8 mouse cellular contexts compared by ENCODE assay signal in the genomic region with DNA sequence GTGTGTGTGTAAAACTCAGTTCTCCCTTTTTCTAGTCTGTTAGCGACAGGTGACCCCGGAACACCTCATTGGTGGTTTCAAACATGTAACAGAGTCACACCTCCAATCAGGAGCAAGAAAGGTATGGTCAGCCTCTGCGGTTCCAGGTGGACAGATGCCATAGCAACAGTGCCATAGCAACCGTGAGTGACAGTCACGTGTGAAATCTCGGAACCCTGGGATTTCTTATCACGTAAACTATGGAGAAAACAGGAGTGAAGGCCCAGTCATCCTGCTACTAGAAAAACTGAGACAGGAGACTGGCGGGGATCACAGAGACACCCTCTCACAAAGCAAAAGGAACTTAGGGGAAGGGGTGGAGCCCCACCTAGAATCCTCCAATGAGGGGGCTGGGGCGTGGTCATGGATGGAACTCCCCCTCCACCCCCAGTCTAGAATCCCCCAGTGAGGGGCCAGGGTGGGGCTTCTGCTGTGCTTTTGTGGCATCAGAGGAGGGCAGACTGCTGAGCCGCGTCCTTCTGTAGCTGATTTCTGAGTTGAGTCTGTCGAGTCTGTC. TPM values are rescaled to one million over a fixed set of nuclear protein-coding genes. Genes with fewer than 3 reads are reported as not detected.
A peak's percentile ranks its signal among the peaks of the same experiment; 100 is the strongest.
DNase-seq lines count a peak whose midpoint lies in the region; ATAC-seq and TF ChIP-seq lines count a peak whose summit lies in the region.

No protein-coding gene starts in this region.

- no peak for TF ChIP-seq CTCF in E14TG2a.4 (conservative IDR thresholded peaks at IDR 0.05; ENCODE audit: low read length)

- peak overlapping the region; percentile 43 for H3K4me2 ChIP-seq in hindbrain, embryonic 14.5 days (replicated peaks)
- peak overlapping the region; percentile 18 for H3K4me2 ChIP-seq in myocyte (ENCODE audit: low read depth)

- ATAC-seq in hindbrain, embryonic 14.5 days (ENCODE audit: low FRiP score), result peak; percentile 78
- no peak for ATAC-seq in monocyte, adult 5-6 weeks (replicated peaks; ENCODE audit: insufficient number of reproducible peaks, low FRiP score, low TSS enrichment, poor library complexity, severe bottlenecking)

- H3K36me3 ChIP-seq in E14TG2a.4 (ENCODE audit: insufficient read depth, low read length) (no peaks in the 10 kb centered on the region), myocyte (ENCODE audit: control insufficient read depth, insufficient read depth) (no peaks in the 10 kb centered on the region)
- no peaks in the 10 kb centered on the region for H3K36me3 ChIP-seq in hindbrain, embryonic 14.5 days (replicated peaks; ENCODE audit: control insufficient read depth, insufficient read depth)
- H3K36me3 ChIP-seq in limb, embryonic 10.5 days, result no peaks in the 10 kb centered on the region

- H3K4me3 ChIP-seq in E14TG2a.4 (replicated peaks; ENCODE audit: low read length), result peak overlapping the region; percentile 46
- H3K4me3 ChIP-seq in hindbrain, embryonic 14.5 days (replicated peaks; ENCODE audit: low read length), result peak overlapping the region; percentile 15
- peak overlapping the region; percentile 44 for H3K4me3 ChIP-seq in limb, embryonic 10.5 days
- no peak overlapping the region for H3K4me3 ChIP-seq in myocyte

- 4% methylated on average over 12 of the region's 12 CpGs for WGBS in hindbrain, embryonic 14.5 days
- 2% methylated on average over 12 of the region's 12 CpGs for WGBS in limb, embryonic 10.5 days

- peaks cover 3% of the 10 kb centered on the region; the same call in 1 of the 2 replicates for H3K9me3 ChIP-seq in E14TG2a.4 (ENCODE audit: low read length)
- no peaks in the 10 kb centered on the region for H3K9me3 ChIP-seq in hindbrain, embryonic 14.5 days (ENCODE audit: control insufficient read depth, low read length)
- H3K9me3 ChIP-seq in limb, embryonic 10.5 days (replicated peaks), result 0 out of 2 replicates have a peak, but pooled peaks cover 2% of the 10 kb centered on the region

- H3K4me1 ChIP-seq in E14TG2a.4 (replicated peaks; ENCODE audit: low read depth, low read length), result peaks cover 40% of the 10 kb centered on the region
- H3K4me1 ChIP-seq in hindbrain, embryonic 14.5 days (replicated peaks; ENCODE audit: control insufficient read depth, insufficient read depth, low read length), result peaks cover 10% of the 10 kb centered on the region
- peaks cover 30% of the 10 kb centered on the region for H3K4me1 ChIP-seq in limb, embryonic 10.5 days

- H3K27me3 ChIP-seq in E14TG2a.4 (ENCODE audit: insufficient read depth, low read length) (peaks cover 37% of the 10 kb centered on the region), myocyte (ENCODE audit: control insufficient read depth, insufficient read depth, insufficient read length) (no peaks in the 10 kb centered on the region)
- H3K27me3 ChIP-seq in hindbrain, embryonic 14.5 days (ENCODE audit: control insufficient read depth, insufficient read depth, low read length), result no peaks in the 10 kb centered on the region
- peaks cover 29% of the 10 kb centered on the region for H3K27me3 ChIP-seq in limb, embryonic 10.5 days (ENCODE audit: low read depth, poor library complexity, severe bottlenecking)

- H3K9ac ChIP-seq in hindbrain, embryonic 14.5 days, result peak overlapping the region; percentile 49

- H3ac ChIP-seq in myocyte (ENCODE audit: control insufficient read depth, insufficient read length), result no peak overlapping the region

- no peak for TF ChIP-seq POLR2A in myocyte (IDR thresholded peaks at IDR 0.05; ENCODE audit: insufficient read length, low read depth)

- peak; percentile 97 for DNase-seq in A20 (ENCODE audit: low read depth, low spot score)
- DNase-seq in cerebellum, postnatal 36 days, result peak; percentile 67 to 69
- DNase-seq in hindbrain, embryonic 14.5 days (ENCODE audit: low spot score), result peak; percentile 55
- peak; percentile 71 for DNase-seq in limb, embryonic 10.5 days (ENCODE audit: low spot score)
- DNase-seq in thymus, postnatal 10 days (ENCODE audit: low spot score in 2 of 2), result peak; percentile 76 to 81

- H3K79me2 ChIP-seq in myocyte (ENCODE audit: control insufficient read depth, insufficient read depth), result no peaks in the 10 kb centered on the region

- 0 out of 2 replicates have a peak overlapping the region, but pooled peaks have one; percentile 43 for H3K27ac ChIP-seq in hindbrain, embryonic 14.5 days
- H3K27ac ChIP-seq in limb, embryonic 10.5 days, result peak overlapping the region; percentile 63

TF ChIP-seq in myocyte, 11 proteins besides CTCF, POLR2A, EP300 and RAD21:
- TF ChIP-seq TCF3 (IDR thresholded peaks at IDR 0.05; ENCODE audit: insufficient read length, low read depth) (no peak), SRF (IDR thresholded peaks at IDR 0.05; ENCODE audit: control insufficient read depth, insufficient read length, low read depth) (no peak)

RNA-seq across cellular contexts. Expression of a gene that starts 15.2 kb away (rescaled TPM):
- 3.6 and 4.1 TPM in 2 replicates for polyA plus RNA-seq in hindbrain, embryonic 14.5 days (2014; fragmentation: Nextera tagmentation; extraction: Ambion mirVana)
- polyA plus RNA-seq in limb, embryonic 10.5 days (2016; fragmentation: Nextera tagmentation; extraction: Ambion mirVana), result 0.31 and 0.48 TPM in 2 replicates
- polyA plus RNA-seq in myocyte (2012; fragmentation: generic; extraction: Trizol), result 0.05 TPM
- total RNA-seq in monocyte, adult 5-6 weeks (2017), result not detected in 3 replicates

RNA-seq across cellular contexts. Expression of a gene that starts 16.0 kb away (rescaled TPM):
- 12.3 and 13.3 TPM in 2 replicates for polyA plus RNA-seq in hindbrain, embryonic 14.5 days (2014; fragmentation: Nextera tagmentation; extraction: Ambion mirVana)
- 7.2 and 7.5 TPM in 2 replicates for polyA plus RNA-seq in limb, embryonic 10.5 days (2016; fragmentation: Nextera tagmentation; extraction: Ambion mirVana)
- 29.6 TPM for polyA plus RNA-seq in myocyte (2012; fragmentation: generic; extraction: Trizol)
- total RNA-seq in monocyte, adult 5-6 weeks (2017), result 4.1 to 5.3 TPM (median 5.2 TPM) in 3 replicates

RNA-seq across cellular contexts. Expression of a gene that starts 23.3 kb away (rescaled TPM):
- polyA plus RNA-seq in hindbrain, embryonic 14.5 days (2014; fragmentation: Nextera tagmentation; extraction: Ambion mirVana), result 0.84 and 0.90 TPM in 2 replicates
- polyA plus RNA-seq in limb, embryonic 10.5 days (2016; fragmentation: Nextera tagmentation; extraction: Ambion mirVana), result 0.39 and 0.48 TPM in 2 replicates
- polyA plus RNA-seq in myocyte (2012; fragmentation: generic; extraction: Trizol), result 57.8 TPM
- total RNA-seq in monocyte, adult 5-6 weeks (2017), result 0.10 to 0.43 TPM in 2 of 3 replicates, not detected in the other

RNA-seq across cellular contexts. Expression of a gene that starts 27.9 kb away (rescaled TPM):
- polyA plus RNA-seq in hindbrain, embryonic 14.5 days (2014; fragmentation: Nextera tagmentation; extraction: Ambion mirVana), result 152 and 161 TPM in 2 replicates
- polyA plus RNA-seq in limb, embryonic 10.5 days (2016; fragmentation: Nextera tagmentation; extraction: Ambion mirVana), result 453 and 469 TPM in 2 replicates
- polyA plus RNA-seq in myocyte (2012; fragmentation: generic; extraction: Trizol), result 190 TPM
- total RNA-seq in monocyte, adult 5-6 weeks (2017), result 11.4 to 34.6 TPM (median 18.6 TPM) in 3 replicates

RNA-seq across cellular contexts. Expression of a gene that starts 35.1 kb away (rescaled TPM):
- 675 and 804 TPM in 2 replicates for polyA plus RNA-seq in hindbrain, embryonic 14.5 days (2014; fragmentation: Nextera tagmentation; extraction: Ambion mirVana)
- polyA plus RNA-seq in limb, embryonic 10.5 days (2016; fragmentation: Nextera tagmentation; extraction: Ambion mirVana), result 651 and 677 TPM in 2 replicates
- 1,247 TPM for polyA plus RNA-seq in myocyte (2012; fragmentation: generic; extraction: Trizol)
- total RNA-seq in monocyte, adult 5-6 weeks (2017), result 56.9 to 82.5 TPM (median 76.8 TPM) in 3 replicates

Comparison
In these comparisons a context has a peak if more than half of its experiments do, and no peak if none do; other contexts are left out.
1. RNA of a gene that starts 23.3 kb away (polyA plus RNA-seq): 57.8 TPM in myocyte (single experiment); 0.84 to 0.90 TPM in hindbrain, embryonic 14.5 days and 0.39 to 0.48 TPM in limb, embryonic 10.5 days; every median in the first group is over 10 times any median in the second.
2. Peak in every context shown above with its lines, with median percentiles within 50 percentile points of each other: DNase-seq.